Mouse (Mus musculus) bone marrow macrophage, adult 2 months (primary cell): ENCODE results near the gene Asna1. TPM values are rescaled to one million over a fixed set of nuclear protein-coding genes. Genes with fewer than 3 reads are reported as not detected.

ENCODE experiments used
- H3K27ac ChIP-seq: 2 replicates; pipeline ENCODE4 v1.5.1; 2012; ENCODE audit warnings: low read depth, low read length; ENCODE audit not compliant: insufficient read depth
- H3K4me1 ChIP-seq: 2 replicates; pipeline ENCODE4 v1.6.1; 2012; ENCODE audit warnings: low read length; ENCODE audit not compliant: control insufficient read depth, insufficient read depth
- H3K4me3 ChIP-seq: 2 replicates; pipeline ENCODE4 v1.5.1; 2012; ENCODE audit warnings: mild to moderate bottlenecking, low read length, moderate library complexity; ENCODE audit not compliant: insufficient read depth
- CTCF ChIP-seq: IDR thresholded peaks from 2 replicates; pipeline ENCODE4 v1.5.1; 2012; ENCODE audit warnings: low read depth, mild to moderate bottlenecking, low read length, moderate library complexity
- POLR2A ChIP-seq: IDR thresholded peaks from 2 replicates; pipeline ENCODE4 v1.6.1; 2012; ENCODE audit warnings: mild to moderate bottlenecking, low read depth, low read length, borderline replicate concordance
- polyA plus RNA-seq: library from polyadenylated mRNA; stranded (reverse); fragments of >200 nt; gene quantifications from 2 replicates; pipeline ENCODE4 v1.2.4, GENCODE M21; 2012; ENCODE audit not compliant: missing spikeins, insufficient read depth, insufficient read length

Gene Asna1
- polyA plus RNA-seq, 1 experiment: 74.5 TPM

DNA sequence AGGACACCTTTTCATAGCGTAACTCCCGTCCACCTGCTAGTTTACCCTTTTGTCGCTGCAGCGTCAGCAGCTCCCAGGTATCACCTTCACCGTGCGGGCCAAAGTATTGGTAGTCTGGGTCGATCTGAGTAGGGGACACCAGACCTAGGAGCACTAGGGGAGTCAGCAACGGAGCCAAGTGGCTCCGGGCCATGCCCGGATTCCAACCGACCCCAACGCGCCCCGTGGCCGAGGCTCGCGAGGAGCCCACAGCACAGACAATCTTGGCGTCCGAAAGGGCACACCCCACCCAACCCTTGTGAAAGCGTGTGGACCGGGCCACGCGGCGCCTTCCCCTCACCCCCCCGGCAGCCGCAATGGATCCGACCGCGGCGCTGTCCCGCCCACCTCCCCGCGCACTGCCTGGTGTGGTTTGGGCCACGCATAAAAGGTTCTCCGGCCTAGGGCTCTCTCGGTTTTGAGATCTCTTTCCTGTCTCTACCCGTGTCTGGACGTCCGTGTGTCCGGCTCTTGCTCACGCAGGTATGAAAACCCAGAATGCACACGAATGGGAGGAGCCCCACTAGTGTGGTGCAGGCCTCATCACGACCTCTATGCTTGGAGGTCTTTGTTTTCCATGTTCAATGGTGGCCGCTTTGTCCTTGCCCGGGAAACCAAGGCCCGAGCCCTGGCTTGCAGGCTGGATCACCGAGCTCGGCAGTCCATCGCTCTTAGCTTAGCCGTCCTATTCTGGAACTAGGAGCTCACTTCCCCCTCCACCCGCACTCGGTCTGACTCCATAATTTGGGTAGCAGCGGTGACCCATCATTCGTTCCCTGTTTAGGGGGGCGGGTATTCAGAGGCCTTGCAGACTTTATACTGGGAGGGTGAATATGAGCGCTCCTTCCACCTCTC, 55.6 kb downstream of the Asna1 start, which contains the start of the genes Gm49661, Prdx2 and Rnaseh2a:
Gene Gm49661, minus strand, starts transcription at position 193 of the 894 bp plus-strand sequence.
Gene Prdx2, plus strand, starts transcription at position 347 of the 894 bp plus-strand sequence.
Gene Rnaseh2a, minus strand, starts transcription at position 527 of the 894 bp plus-strand sequence.
- peaks cover 22% of the 10 kb centered on the region for H3K4me1 ChIP-seq
- TF ChIP-seq POLR2A (peak; percentile 85; the same call in 1 of the 2 replicates), CTCF (no peak)
- H3K27ac ChIP-seq: peak within 1 kb of the TSS; percentile 87
- peak within 1 kb of the TSS; percentile 80 for H3K4me3 ChIP-seq

DNA sequence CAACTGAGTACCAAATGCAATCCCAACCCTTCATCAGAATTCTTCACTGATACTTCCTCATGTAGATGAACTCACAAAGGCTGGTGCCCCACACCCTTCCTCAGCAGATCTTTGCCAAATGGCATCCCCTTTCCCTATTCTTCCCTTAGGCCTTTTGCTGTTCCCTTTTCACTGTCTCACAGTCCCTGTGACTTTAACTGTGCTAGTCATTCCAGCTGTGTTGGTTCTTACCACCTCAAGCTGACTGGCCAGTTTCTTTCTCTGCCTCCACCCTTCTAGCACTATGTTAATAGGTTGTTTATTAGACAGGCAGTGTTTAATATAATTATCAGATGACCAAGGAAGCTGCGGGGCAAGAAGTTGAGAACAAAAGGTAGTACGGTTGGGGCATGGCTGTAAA, 56.4 kb downstream of the Asna1 start:
- Histone ChIP-seq H3K27ac (peak overlapping the region; percentile 87), H3K4me3 (peak overlapping the region; percentile 80), H3K4me1 (peaks cover 22% of the 10 kb centered on the region)
- TF ChIP-seq POLR2A: no peak
- no peak for TF ChIP-seq CTCF

Other genes starting within 250 kb of the Asna1 start
- gene Nfix, start 224.9 kb downstream of the Asna1 start, polyA plus RNA-seq: 8.3 and 12.5 TPM in 2 replicates
- 3.3 and 5.4 TPM in 2 replicates for gene Dand5, start 202.5 kb downstream of the Asna1 start, polyA plus RNA-seq
- gene Gadd45gip1, start 193.8 kb downstream of the Asna1 start, polyA plus RNA-seq: 12.7 and 13.9 TPM in 2 replicates
- gene Rad23a, start 184.6 kb downstream of the Asna1 start, polyA plus RNA-seq: 49.1 and 54.0 TPM in 2 replicates
- 674 and 696 TPM in 2 replicates for gene Calr, start 178.3 kb downstream of the Asna1 start, polyA plus RNA-seq
- gene Farsa, start 168.3 kb downstream of the Asna1 start, polyA plus RNA-seq: 23.1 and 30.5 TPM in 2 replicates
- gene Syce2, start 153.2 kb downstream of the Asna1 start, polyA plus RNA-seq: 19.4 and 19.6 TPM in 2 replicates
- 13.4 and 17.6 TPM in 2 replicates for gene Gcdh, start 131.4 kb downstream of the Asna1 start, polyA plus RNA-seq
- gene Klf1, start 123.4 kb downstream of the Asna1 start, polyA plus RNA-seq: not detected in 2 replicates
- 109 and 119 TPM in 2 replicates for gene Dnase2a, start 116.7 kb downstream of the Asna1 start, polyA plus RNA-seq
- gene Mast1, start 87.9 kb downstream of the Asna1 start, polyA plus RNA-seq: 0.28 and 0.42 TPM in 2 replicates
- not detected in 2 replicates for gene Rtbdn, start 78.3 kb downstream of the Asna1 start, polyA plus RNA-seq
- gene Gm49661, start 55.8 kb downstream of the Asna1 start, polyA plus RNA-seq: not detected in 2 replicates
- gene Prdx2, start 55.7 kb downstream of the Asna1 start, polyA plus RNA-seq: 267 and 279 TPM in 2 replicates
- 39.8 and 40.7 TPM in 2 replicates for gene Rnaseh2a, start 55.5 kb downstream of the Asna1 start, polyA plus RNA-seq
- gene Junb, start 46.6 kb downstream of the Asna1 start, polyA plus RNA-seq: 71.1 and 80.8 TPM in 2 replicates
- gene Hook2, start 34.7 kb downstream of the Asna1 start, polyA plus RNA-seq: 14.5 and 17.4 TPM in 2 replicates
- gene Best2, start 10.8 kb downstream of the Asna1 start, polyA plus RNA-seq: not detected in 2 replicates
- gene Trir, start 1.5 kb upstream of the Asna1 start, polyA plus RNA-seq: 145 and 177 TPM in 2 replicates
- gene Tnpo2, start 11.6 kb upstream of the Asna1 start, polyA plus RNA-seq: 34.0 and 44.4 TPM in 2 replicates
- gene Fbxw9, start 34.8 kb upstream of the Asna1 start, polyA plus RNA-seq: 10.2 and 11.8 TPM in 2 replicates
- gene Gm5741, start 42.7 kb upstream of the Asna1 start, polyA plus RNA-seq: not detected in 2 replicates
- 36.7 and 44.9 TPM in 2 replicates for gene Dhps, start 46.5 kb upstream of the Asna1 start, polyA plus RNA-seq
- gene Wdr83os, start 55.5 kb upstream of the Asna1 start, polyA plus RNA-seq: 90.2 and 113 TPM in 2 replicates
- 22.6 and 27.3 TPM in 2 replicates for gene Wdr83, start 56.0 kb upstream of the Asna1 start, polyA plus RNA-seq
- gene Man2b1, start 58.0 kb upstream of the Asna1 start, polyA plus RNA-seq: 390 and 469 TPM in 2 replicates
- 1.2 and 1.7 TPM in 2 replicates for gene Zfp791, start 97.8 kb upstream of the Asna1 start, polyA plus RNA-seq
- not detected in 2 replicates for gene Cks1brt, start 126.6 kb upstream of the Asna1 start, polyA plus RNA-seq
- gene Olfr371, start 200.7 kb upstream of the Asna1 start, polyA plus RNA-seq: not detected in 2 replicates